Mouse (Mus musculus) liver, postnatal 0 days (tissue): ENCODE measurements at regions not wholly inside any gene's neighbourhood (a gene's known extent, or its start where the extent isn't known, plus 50 kb on each side); places are given as distances from the start of the nearest gene placed in this dataset.

Experiments used
- CTCF ChIP-seq: sonication (generic); IDR thresholded peaks from 2 replicates; pipeline ENCODE4 v1.5.1; 2016; ENCODE audit warnings: antibody characterized with exemption, low read depth
- EP300 ChIP-seq: IDR thresholded peaks from 2 replicates; pipeline ENCODE4 v1.6.1; 2016; ENCODE audit warnings: antibody characterized with exemption, low read depth, mild to moderate bottlenecking

DNA sequence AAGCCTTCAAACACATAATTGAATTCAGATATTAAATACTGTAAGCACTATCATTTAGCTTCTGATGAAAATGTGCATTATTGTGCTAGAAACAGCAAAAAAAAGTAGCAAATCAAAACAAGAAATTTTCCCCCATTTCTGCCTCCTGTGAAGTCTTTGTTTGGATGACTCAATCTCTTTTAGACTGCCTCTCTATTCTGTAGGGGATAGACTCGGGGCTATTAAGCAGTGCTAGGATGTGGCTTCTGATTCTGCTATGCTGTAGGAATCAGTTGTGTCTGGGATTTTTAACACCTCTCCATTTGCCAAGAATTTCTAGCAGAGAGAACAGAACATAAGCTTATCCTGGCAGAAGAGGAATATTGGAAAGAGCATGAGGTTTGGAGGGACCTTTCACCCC is 775.2 kb downstream of the Tmem114 start:
- TF ChIP-seq EP300 (no peak), CTCF (no peak)
